Comparison of ENCODE assay signal across 10 mouse cellular contexts in genomic region chr4:58671406-58672035, GRCm38 (mm10).
DNase-seq lines count a peak whose midpoint lies in the region; ATAC-seq and TF ChIP-seq lines count a peak whose summit lies in the region.
"Had no signal": no experiment of that assay in that cellular context is flagged by ENCODE, and none has a peak within 500 bp of the region (broad histone marks: within the 10 kb centered on the region; RNA-seq: fewer than 3 reads in every experiment).

No protein-coding gene starts in this region.

- peaks cover 19% of the 10 kb centered on the region for H3K27me3 ChIP-seq in forebrain, embryonic 12.5 days
- H3K27me3 ChIP-seq in neural tube, embryonic 12.5 days (replicated peaks), result no peaks in the 10 kb centered on the region
- H3K27me3 ChIP-seq: Patski had no signal

- no peak for TF ChIP-seq CTCF in left cerebral cortex, adult 2 months (IDR thresholded peaks at IDR 0.05)

- H3K4me1 ChIP-seq in forebrain, embryonic 12.5 days, result peaks cover 22% of the 10 kb centered on the region
- peaks cover 7% of the 10 kb centered on the region; the same call in 1 of the 2 replicates for H3K4me1 ChIP-seq in neural tube, embryonic 12.5 days

- WGBS in forebrain, embryonic 12.5 days, result 35% methylated on average over 14 of the region's 14 CpGs
- WGBS in neural tube, embryonic 12.5 days, result 41% methylated on average over 14 of the region's 14 CpGs

- peak overlapping the region; percentile 10; the same call in 1 of the 2 replicates for H3K4me3 ChIP-seq in left cerebral cortex, adult 2 months
- H3K4me3 ChIP-seq in forebrain, embryonic 12.5 days (replicated peaks), result no peak overlapping the region
- no peak overlapping the region for H3K4me3 ChIP-seq in neural tube, embryonic 12.5 days

- no peak overlapping the region for H3K9ac ChIP-seq in forebrain, embryonic 12.5 days
- no peak overlapping the region for H3K9ac ChIP-seq in neural tube, embryonic 12.5 days

- H3K4me2 ChIP-seq in forebrain, embryonic 12.5 days, result peak overlapping the region; percentile 32
- H3K4me2 ChIP-seq in neural tube, embryonic 12.5 days (replicated peaks), result peak overlapping the region; percentile 34

- no peak for DNase-seq in left cerebral cortex, adult 2 months (ENCODE audit: extremely low spot score in 1 of 2, low spot score in 2 of 2)
- DNase-seq in left cerebral cortex, postnatal 4 days, result no peak
- DNase-seq in adrenal gland, postnatal 36 days, result peak; percentile 76 to 79
- no peak for DNase-seq in right cerebral cortex, postnatal 4 days
- DNase-seq in cerebellum, postnatal 36 days, result no peak
- DNase-seq: thymus, postnatal 25 days had no signal

- H3K36me3 ChIP-seq in forebrain, embryonic 12.5 days (replicated peaks), result no peaks in the 10 kb centered on the region
- no peaks in the 10 kb centered on the region for H3K36me3 ChIP-seq in neural tube, embryonic 12.5 days

- no peaks in the 10 kb centered on the region for H3K9me3 ChIP-seq in forebrain, embryonic 12.5 days
- no peaks in the 10 kb centered on the region for H3K9me3 ChIP-seq in neural tube, embryonic 12.5 days

- intact Hi-C loops in left cerebral cortex, adult 2 months (cut with DNase I), result no loop called here
- intact Hi-C loops in left cerebral cortex, postnatal 4 days (cut with DNase I), result no loop called here

- no peak overlapping the region for H3K27ac ChIP-seq in left cerebral cortex, adult 2 months
- H3K27ac ChIP-seq in forebrain, embryonic 12.5 days, result peak overlapping the region; percentile 66
- H3K27ac ChIP-seq in neural tube, embryonic 12.5 days, result no peak overlapping the region

- no peak for ATAC-seq in forebrain, embryonic 12.5 days (ENCODE audit: low FRiP score)
- no peak for ATAC-seq in neural tube, embryonic 12.5 days (ENCODE audit: low FRiP score, low read depth)
- no peak for ATAC-seq in monocyte, adult 5-6 weeks (replicated peaks; ENCODE audit: insufficient number of reproducible peaks, low FRiP score, low TSS enrichment, poor library complexity, severe bottlenecking)

Comparison
In these comparisons a context has a peak if more than half of its experiments do, and no peak if none do; other contexts are left out.
1. DNase-seq: peak in adrenal gland, postnatal 36 days (2 of 2); none in left cerebral cortex, adult 2 months (0 of 2), left cerebral cortex, postnatal 4 days (single experiment), right cerebral cortex, postnatal 4 days (single experiment) and cerebellum, postnatal 36 days (0 of 2).